Mouse (Mus musculus): ENCODE measurements around the gene Pigm. TPM values are rescaled to one million over a fixed set of nuclear protein-coding genes. Genes with fewer than 3 reads are reported as not detected.

Pigm gene
- polyA plus RNA-seq, 1 experiment: 4.9 TPM

DNA sequence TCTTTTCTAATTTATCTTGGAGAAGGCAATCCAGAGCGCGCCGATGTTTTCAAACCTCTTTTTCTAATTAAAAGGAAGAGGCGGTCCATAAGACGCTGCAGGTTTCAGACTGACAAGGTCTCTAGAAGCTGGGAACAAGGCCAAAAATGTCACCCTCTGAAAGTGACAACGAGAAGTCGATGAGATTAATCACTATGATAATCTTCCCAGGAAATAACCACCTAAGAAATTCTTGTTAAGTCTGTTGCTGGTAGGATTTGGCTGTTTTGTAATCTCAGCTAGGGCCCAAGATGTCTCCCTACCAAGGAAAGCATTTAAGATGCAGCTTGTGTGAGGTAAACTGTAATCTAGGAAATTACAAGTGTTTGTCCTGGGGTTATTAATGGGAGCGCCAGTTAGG, 17.4 kb downstream of the Pigm start:
- H3K4me1 ChIP-seq (ENCODE audit: control insufficient read depth, insufficient read depth, low read length): no peaks in the 10 kb centered on the region
- DNase-seq: no peak
- H3K36me3 ChIP-seq (ENCODE audit: control insufficient read depth, insufficient read depth, low read length): no peaks in the 10 kb centered on the region
- TF ChIP-seq POLR2A (IDR thresholded peaks at IDR 0.05; ENCODE audit: low read depth, low read length): no peak
- TF ChIP-seq CTCF (conservative IDR thresholded peaks at IDR 0.05; ENCODE audit: insufficient read depth, insufficient read length, low read depth, low read length): no peak
- H3K4me3 ChIP-seq (ENCODE audit: insufficient read depth, low read depth, low read length): no peak overlapping the region
- H3K27ac ChIP-seq (ENCODE audit: insufficient read depth, low read depth, low read length): no peak overlapping the region
- no peaks in the 10 kb centered on the region for H3K27me3 ChIP-seq (replicated peaks; ENCODE audit: control insufficient read depth, insufficient read depth, low read length)
- 64% methylated on average over 8 of the region's 8 CpGs for WGBS

DNA sequence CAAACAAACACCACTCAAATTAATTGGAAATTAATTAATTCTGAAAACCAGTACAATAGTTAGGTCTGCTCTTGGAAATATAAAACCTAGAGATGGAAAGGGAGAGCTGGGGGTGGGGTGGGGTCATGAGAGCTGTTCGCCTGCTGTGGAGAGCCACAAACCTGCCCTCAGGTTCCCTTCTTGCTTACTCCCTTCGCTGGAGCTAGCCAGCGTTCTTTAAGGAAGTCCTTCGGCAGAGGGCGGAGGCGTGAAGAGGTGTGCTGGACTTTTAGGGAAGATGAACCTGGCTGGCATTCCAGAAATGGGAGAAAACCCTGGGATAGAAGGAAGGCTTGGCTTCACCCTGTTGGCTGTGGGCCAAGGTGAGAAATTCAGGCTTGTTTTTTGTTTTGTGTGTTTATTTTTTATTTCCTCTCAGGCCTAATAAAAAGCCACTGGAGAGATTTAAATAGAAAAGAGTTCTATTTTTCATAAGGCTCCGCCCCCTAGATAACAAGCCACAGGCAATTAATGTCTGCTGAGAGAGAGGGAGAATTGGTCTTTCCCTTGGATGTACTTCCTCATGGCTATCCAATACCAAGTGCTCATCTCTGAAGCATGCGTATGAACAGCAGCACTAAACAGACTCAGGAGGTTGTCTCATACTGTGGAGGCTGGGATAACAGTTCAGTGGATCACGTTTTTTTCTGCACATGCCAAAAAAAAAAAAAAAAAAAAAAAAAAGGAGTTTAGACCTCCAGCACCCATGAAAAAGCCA, 20.8 kb downstream of the Pigm start:
- DNase-seq: no peak
- Histone ChIP-seq H3K27me3 (replicated peaks; ENCODE audit: control insufficient read depth, insufficient read depth, low read length) (no peaks in the 10 kb centered on the region), H3K4me1 (ENCODE audit: control insufficient read depth, insufficient read depth, low read length) (no peaks in the 10 kb centered on the region), H3K27ac (ENCODE audit: insufficient read depth, low read depth, low read length) (no peak overlapping the region), H3K4me3 (ENCODE audit: insufficient read depth, low read depth, low read length) (no peak overlapping the region), H3K36me3 (ENCODE audit: control insufficient read depth, insufficient read depth, low read length) (no peaks in the 10 kb centered on the region)
- whole genome bisulfite sequencing: 50% methylated on average over 9 of the region's 9 CpGs
- TF ChIP-seq CTCF (conservative IDR thresholded peaks at IDR 0.05; ENCODE audit: insufficient read depth, insufficient read length, low read depth, low read length): no peak
- no peak for TF ChIP-seq POLR2A (IDR thresholded peaks at IDR 0.05; ENCODE audit: low read depth, low read length)

DNA sequence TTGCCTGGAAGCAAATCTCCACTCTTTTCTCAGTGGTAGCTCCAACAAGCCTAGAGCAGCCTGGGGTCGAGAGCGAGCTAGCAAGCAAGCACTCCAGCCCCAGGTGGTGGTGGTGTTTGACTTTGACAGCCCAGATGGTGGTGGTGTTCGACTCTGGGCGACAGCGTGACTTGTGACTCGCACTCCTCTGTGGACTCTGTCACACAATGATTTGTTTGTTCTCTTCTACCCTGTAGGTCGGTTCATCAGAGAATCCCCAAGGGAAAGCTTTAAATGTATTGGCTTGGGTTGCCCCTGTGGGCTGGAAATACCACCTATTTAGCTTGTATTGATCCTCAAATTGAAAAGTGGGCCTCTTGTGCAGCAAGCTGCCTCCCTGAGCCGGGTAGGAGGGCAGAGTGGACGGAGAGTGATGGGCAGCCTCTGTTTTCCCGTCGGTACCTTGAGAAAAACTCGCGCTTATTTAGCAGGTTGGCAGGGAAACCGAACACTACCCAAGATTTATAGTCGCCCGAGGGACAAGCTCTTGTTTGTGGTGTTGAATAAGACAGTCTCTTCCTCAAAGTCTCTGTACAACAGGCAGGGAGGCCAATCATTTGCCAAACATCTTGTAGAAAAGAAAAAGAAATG, 29.8 kb downstream of the Pigm start:
- DNase-seq: no peak
- 24% methylated on average over 16 of the region's 16 CpGs for WGBS
- TF ChIP-seq POLR2A (IDR thresholded peaks at IDR 0.05; ENCODE audit: low read depth, low read length) (no peak), CTCF (conservative IDR thresholded peaks at IDR 0.05; ENCODE audit: insufficient read depth, insufficient read length, low read depth, low read length) (no peak)
- H3K4me3 ChIP-seq (ENCODE audit: insufficient read depth, low read depth, low read length): no peak overlapping the region
- H3K27me3 ChIP-seq (replicated peaks; ENCODE audit: control insufficient read depth, insufficient read depth, low read length): no peaks in the 10 kb centered on the region
- no peak overlapping the region for H3K27ac ChIP-seq (ENCODE audit: insufficient read depth, low read depth, low read length)
- no peaks in the 10 kb centered on the region for H3K4me1 ChIP-seq (ENCODE audit: control insufficient read depth, insufficient read depth, low read length)
- no peaks in the 10 kb centered on the region for H3K36me3 ChIP-seq (ENCODE audit: control insufficient read depth, insufficient read depth, low read length)

DNA sequence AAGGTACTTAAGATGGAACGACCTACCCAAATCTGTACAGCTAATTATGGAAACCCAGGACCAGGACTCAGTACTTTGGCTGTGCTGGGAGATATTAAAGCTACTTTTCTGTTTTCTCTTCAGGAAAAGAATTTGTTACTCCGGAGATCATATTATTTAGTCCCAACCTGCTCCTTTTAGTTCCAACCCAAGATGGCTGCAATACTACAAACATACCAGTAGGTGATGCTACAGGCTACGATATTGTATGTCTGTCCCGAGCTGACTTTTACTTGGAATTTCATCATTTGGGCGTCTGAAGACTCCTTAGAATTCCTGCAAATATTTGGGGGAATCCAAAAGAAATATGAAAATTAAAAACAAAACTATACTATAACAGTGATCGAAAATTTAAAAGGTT, 32.6 kb downstream of the Pigm start:
- no peaks in the 10 kb centered on the region for H3K36me3 ChIP-seq (ENCODE audit: control insufficient read depth, insufficient read depth, low read length)
- TF ChIP-seq POLR2A (IDR thresholded peaks at IDR 0.05; ENCODE audit: low read depth, low read length): no peak
- TF ChIP-seq CTCF (conservative IDR thresholded peaks at IDR 0.05; ENCODE audit: insufficient read depth, insufficient read length, low read depth, low read length): peak; percentile 43
- DNase-seq: peak; percentile 54
- no peak overlapping the region for H3K27ac ChIP-seq (ENCODE audit: insufficient read depth, low read depth, low read length)
- no peak overlapping the region for H3K4me3 ChIP-seq (ENCODE audit: insufficient read depth, low read depth, low read length)
- no peaks in the 10 kb centered on the region for H3K4me1 ChIP-seq (ENCODE audit: control insufficient read depth, insufficient read depth, low read length)
- H3K27me3 ChIP-seq (replicated peaks; ENCODE audit: control insufficient read depth, insufficient read depth, low read length): no peaks in the 10 kb centered on the region
- WGBS: 8% methylated on average over 6 of the region's 6 CpGs

DNA sequence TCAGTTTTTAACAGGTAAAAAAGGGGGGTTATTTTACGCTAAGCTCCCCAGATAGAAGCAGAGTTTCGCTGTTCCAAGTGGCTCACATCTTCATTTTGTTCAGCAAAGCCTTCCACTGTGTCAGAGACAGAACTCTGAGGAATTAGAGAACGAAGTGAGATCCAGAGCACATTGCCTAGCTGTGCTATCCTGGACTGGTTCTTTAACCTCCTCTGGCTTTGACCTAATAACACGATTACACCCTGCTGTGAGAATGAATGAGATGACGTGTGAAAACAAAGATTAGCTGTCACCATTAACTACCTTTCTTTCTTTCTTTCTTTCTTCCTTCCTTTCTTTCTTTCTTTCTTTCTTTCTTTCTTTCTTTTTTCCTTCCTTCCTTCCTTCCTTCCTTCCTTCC, 33.1 kb downstream of the Pigm start:
- WGBS: 17% methylated on average over 5 of the region's 5 CpGs
- Histone ChIP-seq H3K4me3 (ENCODE audit: insufficient read depth, low read depth, low read length) (no peak overlapping the region), H3K27ac (ENCODE audit: insufficient read depth, low read depth, low read length) (no peak overlapping the region), H3K4me1 (ENCODE audit: control insufficient read depth, insufficient read depth, low read length) (no peaks in the 10 kb centered on the region), H3K36me3 (ENCODE audit: control insufficient read depth, insufficient read depth, low read length) (no peaks in the 10 kb centered on the region), H3K27me3 (replicated peaks; ENCODE audit: control insufficient read depth, insufficient read depth, low read length) (no peaks in the 10 kb centered on the region)
- DNase-seq: no peak
- TF ChIP-seq POLR2A (IDR thresholded peaks at IDR 0.05; ENCODE audit: low read depth, low read length) (no peak), CTCF (conservative IDR thresholded peaks at IDR 0.05; ENCODE audit: insufficient read depth, insufficient read length, low read depth, low read length) (no peak)

DNA sequence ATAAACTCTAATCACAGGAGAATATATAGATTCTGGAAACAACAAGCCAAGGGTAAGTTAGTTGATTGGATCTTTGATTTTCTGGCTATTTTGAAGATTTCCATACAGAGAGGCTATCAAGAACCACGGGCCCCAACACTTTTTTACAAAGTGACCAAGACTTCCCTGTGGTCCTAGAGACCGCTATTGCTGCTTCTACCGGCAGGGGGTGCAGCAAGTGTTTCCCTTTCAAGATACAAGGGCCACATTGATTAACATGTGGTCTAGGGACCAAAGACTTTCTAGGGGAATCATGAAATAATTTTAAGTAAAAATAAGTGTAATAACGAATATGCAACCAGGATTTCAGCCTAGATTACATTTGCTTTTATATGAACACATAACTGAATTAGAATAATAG, 34.5 kb downstream of the Pigm start:
- no peak for TF ChIP-seq POLR2A (IDR thresholded peaks at IDR 0.05; ENCODE audit: low read depth, low read length)
- TF ChIP-seq CTCF (conservative IDR thresholded peaks at IDR 0.05; ENCODE audit: insufficient read depth, insufficient read length, low read depth, low read length): peak; percentile 71
- peak; percentile 74 for DNase-seq
- H3K27ac ChIP-seq (ENCODE audit: insufficient read depth, low read depth, low read length): no peak overlapping the region
- WGBS: 6% methylated on average over 4 of the region's 4 CpGs
- no peaks in the 10 kb centered on the region for H3K4me1 ChIP-seq (ENCODE audit: control insufficient read depth, insufficient read depth, low read length)
- H3K27me3 ChIP-seq (replicated peaks; ENCODE audit: control insufficient read depth, insufficient read depth, low read length): no peaks in the 10 kb centered on the region
- no peak overlapping the region for H3K4me3 ChIP-seq (ENCODE audit: insufficient read depth, low read depth, low read length)
- H3K36me3 ChIP-seq (ENCODE audit: control insufficient read depth, insufficient read depth, low read length): no peaks in the 10 kb centered on the region

DNA sequence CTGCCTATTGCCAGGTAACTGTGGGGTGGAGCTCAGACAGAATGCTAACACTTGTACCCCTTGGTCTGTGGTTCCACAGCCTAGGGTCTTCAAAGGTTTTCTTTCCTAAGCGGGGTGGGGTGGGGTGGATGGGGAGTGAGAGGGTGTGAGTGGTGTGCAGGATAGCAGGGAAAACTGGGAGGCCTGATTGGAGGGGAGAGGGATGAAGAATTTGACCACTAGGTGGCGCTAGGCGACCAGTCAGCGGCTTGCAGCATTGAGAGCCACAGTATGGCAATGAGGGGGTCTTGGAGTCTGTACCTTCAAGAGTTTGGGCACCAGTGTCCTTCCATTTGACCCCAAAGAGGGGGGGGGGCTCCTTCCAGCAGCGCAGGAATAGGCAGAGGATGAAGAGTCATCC, 35.9 kb downstream of the Pigm start:
- WGBS: 2% methylated on average over 5 of the region's 5 CpGs
- H3K4me3 ChIP-seq (ENCODE audit: insufficient read depth, low read depth, low read length): no peak overlapping the region
- DNase-seq: peak; percentile 73
- TF ChIP-seq CTCF (conservative IDR thresholded peaks at IDR 0.05; ENCODE audit: insufficient read depth, insufficient read length, low read depth, low read length): peak; percentile 94
- TF ChIP-seq POLR2A (IDR thresholded peaks at IDR 0.05; ENCODE audit: low read depth, low read length): no peak
- no peak overlapping the region for H3K27ac ChIP-seq (ENCODE audit: insufficient read depth, low read depth, low read length)
- no peaks in the 10 kb centered on the region for H3K27me3 ChIP-seq (replicated peaks; ENCODE audit: control insufficient read depth, insufficient read depth, low read length)
- no peaks in the 10 kb centered on the region for H3K4me1 ChIP-seq (ENCODE audit: control insufficient read depth, insufficient read depth, low read length)
- no peaks in the 10 kb centered on the region for H3K36me3 ChIP-seq (ENCODE audit: control insufficient read depth, insufficient read depth, low read length)

Data from kidney, adult 2 months (tissue).